Comparison of ENCODE assay signal across 12 mouse cellular contexts in the genomic region with DNA sequence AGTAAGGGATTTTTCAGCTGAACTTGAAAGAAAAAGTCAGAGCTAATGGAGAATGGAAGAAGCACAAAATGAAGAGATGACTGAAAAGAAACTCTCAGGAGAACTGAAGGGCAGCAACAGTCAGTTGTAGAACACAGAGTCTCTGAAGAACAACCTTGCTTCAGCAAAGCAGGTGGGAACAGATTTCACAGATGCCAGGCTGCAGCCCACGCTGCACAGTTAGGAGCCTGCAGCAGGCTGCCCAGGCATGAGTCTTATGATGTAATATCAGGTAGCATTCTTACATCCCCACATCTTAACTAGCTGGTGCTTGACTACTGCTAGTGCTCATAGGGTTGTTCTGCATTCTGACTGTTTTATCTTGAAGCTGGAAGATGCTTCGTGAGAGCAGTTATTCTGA.
"Had no signal": no experiment of that assay in that cellular context is flagged by ENCODE, and none has a peak within 500 bp of the region (broad histone marks: within the 10 kb centered on the region; RNA-seq: fewer than 3 reads in every experiment).

No protein-coding gene starts in this region.

- DNase-seq: kidney, adult 11 months; kidney, adult 8-10 months; kidney, postnatal 10 days; kidney, postnatal 36 days; liver, embryonic 13.5 days; lung, adult 2 months; lung, postnatal 14 days; lung, postnatal 4 days; midbrain, embryonic 14.5 days; thymus, adult 2 months; thymus, postnatal 14 days; thymus, postnatal 4 days had no signal
